Mouse (Mus musculus): ENCODE data around the gene Atp8b5. TPM values are rescaled to one million over a fixed set of nuclear protein-coding genes. Genes with fewer than 3 reads are reported as not detected.
A peak's percentile ranks its signal among the peaks of the same experiment; 100 is the strongest.

Gene Atp8b5
- total and polyA plus RNA-seq, 2 experiments from 2014 or later: 0.11 TPM; not detected in 1

GRCm38 (mm10) chr4:43416071-43416490, 149.1 kb downstream of the Atp8b5 start:
- Histone ChIP-seq H3K36me3 (replicated peaks; ENCODE audit: control insufficient read depth, insufficient read depth, low read length) (peaks cover 25% of the 10 kb centered on the region), H3K4me2 (ENCODE audit: low read depth, low read length) (no peak overlapping the region), H3K9me3 (replicated peaks; ENCODE audit: control insufficient read depth, low read length) (no peaks in the 10 kb centered on the region), H3K27ac (ENCODE audit: low read depth) (no peak overlapping the region), H3K9ac (replicated peaks; ENCODE audit: low read depth, low read length) (no peak overlapping the region), H3K4me1 (ENCODE audit: control insufficient read depth, insufficient read depth) (peaks cover 17% of the 10 kb centered on the region), H3K4me3 (ENCODE audit: low read depth, low read length) (no peak overlapping the region), H3K27me3 (ENCODE audit: control insufficient read depth, insufficient read depth, low read length) (no peaks in the 10 kb centered on the region)
- WGBS: 97% methylated on average over 22 of the region's 22 CpGs
- DNase-seq (ENCODE audit: low spot score) (no peak), ATAC-seq (ENCODE audit: insufficient read depth, low read depth) (no peak)
- TF ChIP-seq CTCF (IDR thresholded peaks at IDR 0.05; ENCODE audit: low read depth): no peak
- no peak for TF ChIP-seq EP300 (IDR thresholded peaks at IDR 0.05; ENCODE audit: low read depth)

- H3K4me3 ChIP-seq (ENCODE audit: low read depth, low read length): no peak overlapping the region
- no peak for TF ChIP-seq CTCF (IDR thresholded peaks at IDR 0.05; ENCODE audit: low read depth)
- no peak for TF ChIP-seq EP300 (IDR thresholded peaks at IDR 0.05; ENCODE audit: low read depth)
- no peaks in the 10 kb centered on the region for H3K27me3 ChIP-seq (ENCODE audit: control insufficient read depth, insufficient read depth, low read length)
- DNase-seq (ENCODE audit: low spot score) (no peak), ATAC-seq (ENCODE audit: insufficient read depth, low read depth) (no peak)
- no peak overlapping the region for H3K4me2 ChIP-seq (ENCODE audit: low read depth, low read length)
- 0 out of 2 replicates have a peak overlapping the region, but pooled peaks have one; percentile 22 for H3K9ac ChIP-seq (replicated peaks; ENCODE audit: low read depth, low read length)
- H3K27ac ChIP-seq (ENCODE audit: low read depth): peak overlapping the region; percentile 30; the same call in 1 of the 2 replicates
- H3K36me3 ChIP-seq (replicated peaks; ENCODE audit: control insufficient read depth, insufficient read depth, low read length): peaks cover 36% of the 10 kb centered on the region
- peaks cover 17% of the 10 kb centered on the region for H3K4me1 ChIP-seq (ENCODE audit: control insufficient read depth, insufficient read depth)
- WGBS: 52% methylated on average over 16 of the region's 16 CpGs
- no peaks in the 10 kb centered on the region for H3K9me3 ChIP-seq (replicated peaks; ENCODE audit: control insufficient read depth, low read length)
Observed at GRCm38 (mm10) chr4:43417269-43418062, 150.5 kb downstream of the Atp8b5 start.

- Histone ChIP-seq H3K36me3 (replicated peaks; ENCODE audit: control insufficient read depth, insufficient read depth, low read length) (peaks cover 46% of the 10 kb centered on the region), H3K9me3 (replicated peaks; ENCODE audit: control insufficient read depth, low read length) (no peaks in the 10 kb centered on the region), H3K4me2 (ENCODE audit: low read depth, low read length) (no peak overlapping the region), H3K9ac (replicated peaks; ENCODE audit: low read depth, low read length) (no peak overlapping the region), H3K4me1 (ENCODE audit: control insufficient read depth, insufficient read depth) (peaks cover 17% of the 10 kb centered on the region), H3K4me3 (ENCODE audit: low read depth, low read length) (no peak overlapping the region), H3K27me3 (ENCODE audit: control insufficient read depth, insufficient read depth, low read length) (no peaks in the 10 kb centered on the region), H3K27ac (ENCODE audit: low read depth) (no peak overlapping the region)
- TF ChIP-seq CTCF (IDR thresholded peaks at IDR 0.05; ENCODE audit: low read depth): no peak
- TF ChIP-seq EP300 (IDR thresholded peaks at IDR 0.05; ENCODE audit: low read depth): no peak
- no peak for DNase-seq (ENCODE audit: low spot score)
- ATAC-seq (ENCODE audit: insufficient read depth, low read depth): no peak
- WGBS: 68% methylated on average over 4 of the region's 4 CpGs
Observed at GRCm38 (mm10) chr4:43418450-43418849, 151.5 kb downstream of the Atp8b5 start.

- Histone ChIP-seq H3K27ac (ENCODE audit: low read depth) (peak overlapping the region; percentile 44), H3K9me3 (replicated peaks; ENCODE audit: control insufficient read depth, low read length) (no peaks in the 10 kb centered on the region), H3K27me3 (ENCODE audit: control insufficient read depth, insufficient read depth, low read length) (no peaks in the 10 kb centered on the region), H3K4me3 (ENCODE audit: low read depth, low read length) (no peak overlapping the region), H3K36me3 (replicated peaks; ENCODE audit: control insufficient read depth, insufficient read depth, low read length) (peaks cover 52% of the 10 kb centered on the region), H3K4me2 (ENCODE audit: low read depth, low read length) (no peak overlapping the region), H3K9ac (replicated peaks; ENCODE audit: low read depth, low read length) (no peak overlapping the region), H3K4me1 (ENCODE audit: control insufficient read depth, insufficient read depth) (peaks cover 17% of the 10 kb centered on the region)
- 0 out of 2 replicates have a peak, but pooled peaks have one; percentile 28 for ATAC-seq (ENCODE audit: insufficient read depth, low read depth)
- WGBS: 48% methylated on average over 15 of the region's 15 CpGs
- TF ChIP-seq CTCF (IDR thresholded peaks at IDR 0.05; ENCODE audit: low read depth): no peak
- TF ChIP-seq EP300 (IDR thresholded peaks at IDR 0.05; ENCODE audit: low read depth): no peak
- peak; percentile 48 for DNase-seq (ENCODE audit: low spot score)
Observed at GRCm38 (mm10) chr4:43418973-43419656, 152.2 kb downstream of the Atp8b5 start.

- H3K4me1 ChIP-seq (ENCODE audit: control insufficient read depth, insufficient read depth): peaks cover 17% of the 10 kb centered on the region
- H3K36me3 ChIP-seq (replicated peaks; ENCODE audit: control insufficient read depth, insufficient read depth, low read length): peaks cover 56% of the 10 kb centered on the region
- no peaks in the 10 kb centered on the region for H3K9me3 ChIP-seq (replicated peaks; ENCODE audit: control insufficient read depth, low read length)
- H3K4me2 ChIP-seq (ENCODE audit: low read depth, low read length): no peak overlapping the region
- H3K27me3 ChIP-seq (ENCODE audit: control insufficient read depth, insufficient read depth, low read length): no peaks in the 10 kb centered on the region
- peak overlapping the region; percentile 7; the same call in 1 of the 2 replicates for H3K27ac ChIP-seq (ENCODE audit: low read depth)
- no peak overlapping the region for H3K9ac ChIP-seq (replicated peaks; ENCODE audit: low read depth, low read length)
- 60% methylated on average over 9 of the region's 9 CpGs for WGBS
- TF ChIP-seq CTCF (IDR thresholded peaks at IDR 0.05; ENCODE audit: low read depth) (no peak), EP300 (IDR thresholded peaks at IDR 0.05; ENCODE audit: low read depth) (no peak)
- ATAC-seq (ENCODE audit: insufficient read depth, low read depth) (no peak), DNase-seq (ENCODE audit: low spot score) (no peak)
- no peak overlapping the region for H3K4me3 ChIP-seq (ENCODE audit: low read depth, low read length)
Observed at GRCm38 (mm10) chr4:43419801-43420281, 152.9 kb downstream of the Atp8b5 start.

Data from heart, postnatal 0 days (tissue).